Mouse (Mus musculus): ENCODE data around the gene Smtnl1. TPM values are rescaled to one million over a fixed set of nuclear protein-coding genes. Genes with fewer than 3 reads are reported as not detected.

Gene Smtnl1
- polyA plus RNA-seq, 1 experiment from 2014 or later, result not detected

GRCm38 (mm10) chr2:84831666-84832391, 9.4 kb upstream of the Smtnl1 start:
- no peak overlapping the region for H3K9ac ChIP-seq
- peaks cover 8% of the 10 kb centered on the region for H3K36me3 ChIP-seq (replicated peaks)
- H3K4me3 ChIP-seq, result no peak overlapping the region
- H3K27me3 ChIP-seq (replicated peaks), result no peaks in the 10 kb centered on the region
- H3K9me3 ChIP-seq, result no peaks in the 10 kb centered on the region
- peak; percentile 68 for ATAC-seq (replicated peaks)
- no peak overlapping the region for H3K4me2 ChIP-seq
- H3K4me1 ChIP-seq, result peaks cover 17% of the 10 kb centered on the region
- 34% methylated on average over 10 of the region's 10 CpGs for WGBS
- no peak overlapping the region for H3K27ac ChIP-seq

GRCm38 (mm10) chr2:84827283-84827920, 5.0 kb upstream of the Smtnl1 start:
- Histone ChIP-seq H3K27me3 (replicated peaks) (no peaks in the 10 kb centered on the region), H3K4me1 (peaks cover 20% of the 10 kb centered on the region), H3K9me3 (no peaks in the 10 kb centered on the region), H3K4me2 (peak overlapping the region; percentile 99), H3K36me3 (replicated peaks) (peaks cover 8% of the 10 kb centered on the region), H3K4me3 (peak overlapping the region; percentile 74), H3K9ac (peak overlapping the region; percentile 66), H3K27ac (no peak overlapping the region; the same call in 1 of the 2 replicates)
- no peak for ATAC-seq (replicated peaks)
- WGBS, result under 1% methylated on average over 29 of the region's 29 CpGs

- Histone ChIP-seq H3K9me3 (no peaks in the 10 kb centered on the region), H3K4me2 (peak within 1 kb of the TSS; percentile 99), H3K27ac (peak within 1 kb of the TSS; percentile 72), H3K4me1 (peaks cover 20% of the 10 kb centered on the region), H3K4me3 (peak within 1 kb of the TSS; percentile 74), H3K9ac (peak within 1 kb of the TSS; percentile 66), H3K27me3 (replicated peaks) (no peaks in the 10 kb centered on the region), H3K36me3 (replicated peaks) (peaks cover 8% of the 10 kb centered on the region)
- ATAC-seq (replicated peaks), result peak; percentile 94
- under 1% methylated on average over 34 of the region's 34 CpGs for WGBS
These were observed 4.2 kb upstream of the Smtnl1 start, which contains the start of gene Timm10 for GRCm38 (mm10) chr2:84826488-84827282. Gene Timm10 (plus strand): TSS chr2:84826997.

- no peaks in the 10 kb centered on the region for H3K36me3 ChIP-seq (replicated peaks)
- 60% methylated on average over 2 of the region's 2 CpGs for WGBS
- ATAC-seq (replicated peaks), result no peak
These were observed 785 bp upstream of the Smtnl1 start for GRCm38 (mm10) chr2:84823237-84823636.

GRCm38 (mm10) chr2:84819861-84820260, 2.6 kb downstream of the Smtnl1 start:
- H3K4me2 ChIP-seq, result no peak overlapping the region
- H3K9ac ChIP-seq, result no peak overlapping the region
- H3K27ac ChIP-seq, result no peak overlapping the region
- H3K4me1 ChIP-seq, result no peaks in the 10 kb centered on the region
- peaks cover 5% of the 10 kb centered on the region; the same call in 1 of the 2 replicates for H3K27me3 ChIP-seq (replicated peaks)
- no peaks in the 10 kb centered on the region for H3K9me3 ChIP-seq
- H3K4me3 ChIP-seq, result no peak overlapping the region
- WGBS, result 74% methylated on average over 3 of the region's 3 CpGs
- no peaks in the 10 kb centered on the region for H3K36me3 ChIP-seq (replicated peaks)
- no peak for ATAC-seq (replicated peaks)

More at GRCm38 (mm10) chr2:84823237-84823636, 785 bp upstream of the Smtnl1 start:
- Histone ChIP-seq H3K27ac (no peak overlapping the region), H3K9me3 (no peaks in the 10 kb centered on the region), H3K4me3 (no peak overlapping the region), H3K27me3 (replicated peaks) (peaks cover 5% of the 10 kb centered on the region; the same call in 1 of the 2 replicates), H3K9ac (no peak overlapping the region), H3K4me2 (no peak overlapping the region), H3K4me1 (peaks cover 13% of the 10 kb centered on the region)

- H3K27ac ChIP-seq, result no peak overlapping the region
- H3K9ac ChIP-seq, result no peak overlapping the region
- no peak for ATAC-seq (replicated peaks)
- no peak overlapping the region for H3K4me3 ChIP-seq
- no peak overlapping the region for H3K4me2 ChIP-seq
- peaks cover 4% of the 10 kb centered on the region; the same call in 1 of the 2 replicates for H3K4me1 ChIP-seq
- H3K9me3 ChIP-seq, result no peaks in the 10 kb centered on the region
- WGBS, result 76% methylated on average over 6 of the region's 6 CpGs
- H3K27me3 ChIP-seq (replicated peaks), result no peaks in the 10 kb centered on the region
- no peaks in the 10 kb centered on the region for H3K36me3 ChIP-seq (replicated peaks)
These were observed 9.8 kb downstream of the Smtnl1 start for GRCm38 (mm10) chr2:84812676-84813075.

GRCm38 (mm10) chr2:84811880-84812279, 10.6 kb downstream of the Smtnl1 start:
- Histone ChIP-seq H3K27ac (no peak overlapping the region), H3K9ac (no peak overlapping the region), H3K9me3 (no peaks in the 10 kb centered on the region), H3K36me3 (replicated peaks) (no peaks in the 10 kb centered on the region), H3K27me3 (replicated peaks) (no peaks in the 10 kb centered on the region), H3K4me2 (no peak overlapping the region), H3K4me3 (no peak overlapping the region), H3K4me1 (peaks cover 4% of the 10 kb centered on the region; the same call in 1 of the 2 replicates)
- ATAC-seq (replicated peaks), result no peak
- 86% methylated on average over 7 of the region's 7 CpGs for WGBS

GRCm38 (mm10) chr2:84810886-84811577, 11.4 kb downstream of the Smtnl1 start:
- H3K4me2 ChIP-seq, result peak overlapping the region; percentile 45
- no peaks in the 10 kb centered on the region for H3K9me3 ChIP-seq
- peak overlapping the region; percentile 14; the same call in 1 of the 2 replicates for H3K4me3 ChIP-seq
- 40% methylated on average over 26 of the region's 26 CpGs for WGBS
- H3K27me3 ChIP-seq (replicated peaks), result no peaks in the 10 kb centered on the region
- no peak overlapping the region for H3K9ac ChIP-seq
- peaks cover 4% of the 10 kb centered on the region; the same call in 1 of the 2 replicates for H3K4me1 ChIP-seq
- no peak overlapping the region for H3K27ac ChIP-seq
- H3K36me3 ChIP-seq (replicated peaks), result no peaks in the 10 kb centered on the region
- peak; percentile 41 for ATAC-seq (replicated peaks)

GRCm38 (mm10) chr2:84810526-84810885, 11.9 kb downstream of the Smtnl1 start:
- Histone ChIP-seq H3K36me3 (replicated peaks) (no peaks in the 10 kb centered on the region), H3K27ac (no peak overlapping the region), H3K4me2 (no peak overlapping the region), H3K4me1 (peaks cover 4% of the 10 kb centered on the region; the same call in 1 of the 2 replicates), H3K9me3 (no peaks in the 10 kb centered on the region), H3K27me3 (replicated peaks) (no peaks in the 10 kb centered on the region), H3K9ac (no peak overlapping the region), H3K4me3 (no peak overlapping the region)
- peak; percentile 31; the same call in 1 of the 2 replicates for ATAC-seq (replicated peaks)
- WGBS, result 77% methylated on average over 6 of the region's 6 CpGs

- no peaks in the 10 kb centered on the region for H3K27me3 ChIP-seq (replicated peaks)
- H3K4me1 ChIP-seq, result peaks cover 4% of the 10 kb centered on the region; the same call in 1 of the 2 replicates
- H3K9me3 ChIP-seq, result no peaks in the 10 kb centered on the region
- H3K36me3 ChIP-seq (replicated peaks), result no peaks in the 10 kb centered on the region
- H3K4me3 ChIP-seq, result no peak overlapping the region
- H3K27ac ChIP-seq, result no peak overlapping the region
- H3K9ac ChIP-seq, result no peak overlapping the region
- no peak overlapping the region for H3K4me2 ChIP-seq
- no peak for ATAC-seq (replicated peaks)
These were observed 13.1 kb downstream of the Smtnl1 start for GRCm38 (mm10) chr2:84809330-84809729.

GRCm38 (mm10) chr2:84806546-84806945, 15.9 kb downstream of the Smtnl1 start:
- Histone ChIP-seq H3K4me2 (no peak overlapping the region), H3K4me3 (no peak overlapping the region), H3K27ac (no peak overlapping the region), H3K27me3 (replicated peaks) (no peaks in the 10 kb centered on the region), H3K9ac (no peak overlapping the region), H3K9me3 (no peaks in the 10 kb centered on the region), H3K4me1 (peaks cover 4% of the 10 kb centered on the region; the same call in 1 of the 2 replicates), H3K36me3 (replicated peaks) (no peaks in the 10 kb centered on the region)
- no peak for ATAC-seq (replicated peaks)
- 80% methylated on average over 5 of the region's 5 CpGs for WGBS

All from midbrain, embryonic 15.5 days (tissue).